Mouse (Mus musculus) brain, embryonic 14.5 days (tissue): ENCODE measurements at regions not wholly inside any gene's neighbourhood (a gene's known extent, or its start where the extent isn't known, plus 50 kb on each side); places are given as distances from the start of the nearest gene placed in this dataset.

ENCODE experiments used
- CTCF ChIP-seq: fragments of 200-500 bp; IDR thresholded peaks from 2 replicates; pipeline ENCODE4 v1.5.1; 2012; ENCODE audit warnings: inconsistent platforms, mild to moderate bottlenecking, moderate library complexity, borderline replicate concordance; ENCODE audit not compliant: insufficient read depth, insufficient read length; ENCODE audit errors: extremely low read depth
- POLR2A ChIP-seq: fragments of 200-500 bp; IDR thresholded peaks from 2 replicates; pipeline ENCODE4 v1.6.1; 2012; ENCODE audit warnings: mild to moderate bottlenecking, inconsistent platforms, borderline replicate concordance; ENCODE audit not compliant: poor library complexity, insufficient read depth, insufficient read length, severe bottlenecking; ENCODE audit errors: extremely low read depth

GRCm38 (mm10) chr2:45261949-45262348, 144.8 kb upstream of the Zeb2 start:
- TF ChIP-seq CTCF: no peak
- no peak for TF ChIP-seq POLR2A
